Mouse (Mus musculus) T-helper 2 cell (primary cell): ENCODE results near the gene Tmed10.

Experiments used
- in situ Hi-C: fragments of 300-600 bp; cut with MboI, MseI; formaldehyde crosslinking; loops from one replicate; pipeline ENCODE4 v1.15.1; 2025; ENCODE audit warnings: high pct_unique_total_duplicates

Tmed10 gene

GRCm38 (mm10) chr12:85378271-85378670 is 3.6 kb upstream of the Tmed10 start:
- in situ Hi-C loops = loop anchor here (5.0 kb wide), 1 partner anchor 36 kb away; no protein-coding TSS in a partner anchor

- in situ Hi-C loops = no loop called here
Observed at GRCm38 (mm10) chr12:85373591-85374560, 771 bp downstream of the Tmed10 start.

GRCm38 (mm10) chr12:85372068-85372665 is 2.5 kb downstream of the Tmed10 start:
- in situ Hi-C loops = no loop called here

- in situ Hi-C loops = loop anchor here (10.0 kb wide), 1 partner anchor 296 kb away; no protein-coding TSS in a partner anchor
Observed at GRCm38 (mm10) chr12:85368441-85369063, 6.1 kb downstream of the Tmed10 start.

- in situ Hi-C loops = loop anchor here (10.0 kb wide), 1 partner anchor 299 kb away; no protein-coding TSS in a partner anchor
Observed at GRCm38 (mm10) chr12:85366271-85366670, 8.4 kb downstream of the Tmed10 start.

GRCm38 (mm10) chr12:85362510-85362909 is 12.1 kb downstream of the Tmed10 start:
- in situ Hi-C loops = loop anchor here (10.0 kb wide), 1 partner anchor 302 kb away; no protein-coding TSS in a partner anchor

GRCm38 (mm10) chr12:85361580-85361979 is 13.1 kb downstream of the Tmed10 start:
- in situ Hi-C loops = loop anchor here (10.0 kb wide), 1 partner anchor 303 kb away; no protein-coding TSS in a partner anchor

GRCm38 (mm10) chr12:85361165-85361564 is 13.5 kb downstream of the Tmed10 start:
- in situ Hi-C loops = loop anchor here (10.0 kb wide), 1 partner anchor 304 kb away; no protein-coding TSS in a partner anchor

GRCm38 (mm10) chr12:85354061-85354460 is 20.6 kb downstream of the Tmed10 start:
- in situ Hi-C loops = no loop called here

GRCm38 (mm10) chr12:85350407-85351232 is 24.0 kb downstream of the Tmed10 start:
- in situ Hi-C loops = no loop called here

- in situ Hi-C loops = no loop called here
Observed at GRCm38 (mm10) chr12:85348338-85348737, 26.3 kb downstream of the Tmed10 start.

GRCm38 (mm10) chr12:85347196-85347595 is 27.5 kb downstream of the Tmed10 start:
- in situ Hi-C loops = no loop called here

GRCm38 (mm10) chr12:85346374-85346773 is 28.3 kb downstream of the Tmed10 start:
- in situ Hi-C loops = no loop called here

- in situ Hi-C loops = no loop called here
Observed at GRCm38 (mm10) chr12:85345559-85345958, 29.1 kb downstream of the Tmed10 start.

- in situ Hi-C loops = loop anchor here (5.0 kb wide), 2 partner anchors 33 to 148 kb away; no protein-coding TSS in a partner anchor
Observed at GRCm38 (mm10) chr12:85344252-85344651, 30.4 kb downstream of the Tmed10 start.

GRCm38 (mm10) chr12:85342310-85342709 is 32.3 kb downstream of the Tmed10 start:
- in situ Hi-C loops = loop anchor here (5.0 kb wide), 2 partner anchors 35 to 150 kb away; no protein-coding TSS in a partner anchor

- in situ Hi-C loops = loop anchor here (5.0 kb wide), 2 partner anchors 36 to 151 kb away; no protein-coding TSS in a partner anchor
Observed at GRCm38 (mm10) chr12:85341131-85341530, 33.5 kb downstream of the Tmed10 start.

- in situ Hi-C loops = loop anchor here (5.0 kb wide), 2 partner anchors 37 to 152 kb away; no protein-coding TSS in a partner anchor
Observed at GRCm38 (mm10) chr12:85339947-85340346, 34.7 kb downstream of the Tmed10 start.

- in situ Hi-C loops = no loop called here
Observed at GRCm38 (mm10) chr12:85339243-85339729, 35.4 kb downstream of the Tmed10 start, which contains the start of gene Nek9. Gene Nek9, minus strand, starts transcription at chr12:85339362.

GRCm38 (mm10) chr12:85338815-85339214 is 35.8 kb downstream of the Tmed10 start:
- in situ Hi-C loops = no loop called here
